Mouse (Mus musculus) thymus, adult 2 months (tissue): ENCODE data around the gene Lclat1. TPM values are rescaled to one million over a fixed set of nuclear protein-coding genes. Genes with fewer than 3 reads are reported as not detected.

Source experiments
- DNase-seq: peaks from one replicate; pipeline ENCODE4 v3.0.0; 2021
- H3K27ac ChIP-seq: fragments of 200-500 bp; 2 replicates; pipeline ENCODE4 v1.5.1; 2012; ENCODE audit warnings: low read length, control low read depth; ENCODE audit not compliant: control insufficient read depth, insufficient read depth
- H3K27me3 ChIP-seq: fragments of 200-500 bp; 2 replicates; pipeline ENCODE4 v1.6.1; 2012; ENCODE audit warnings: mild to moderate bottlenecking, low read length, moderate library complexity, mixed read lengths; ENCODE audit not compliant: control insufficient read depth, insufficient read depth
- H3K36me3 ChIP-seq: fragments of 200-500 bp; 2 replicates; pipeline ENCODE4 v1.6.1; 2012; ENCODE audit warnings: mild to moderate bottlenecking, low read length, moderate library complexity; ENCODE audit not compliant: control insufficient read depth, insufficient read depth
- H3K4me1 ChIP-seq: fragments of 200-500 bp; replicated peaks from 2 replicates; pipeline ENCODE4 v1.6.1; 2012; ENCODE audit warnings: low read length; ENCODE audit not compliant: control insufficient read depth, insufficient read depth
- H3K4me3 ChIP-seq: fragments of 200-500 bp; 2 replicates; pipeline ENCODE4 v1.5.1; 2012; ENCODE audit warnings: mild to moderate bottlenecking, low read length, control low read depth, moderate library complexity; ENCODE audit not compliant: control insufficient read depth, insufficient read depth
- CTCF ChIP-seq: fragments of 200-500 bp; IDR thresholded peaks from 2 replicates; pipeline ENCODE4 v1.5.1; 2012; ENCODE audit warnings: mild to moderate bottlenecking, control low read depth, low read length, moderate library complexity, borderline replicate concordance; ENCODE audit not compliant: control insufficient read depth, poor library complexity, insufficient read depth; ENCODE audit errors: extremely low read depth
- POLR2A ChIP-seq: fragments of 200-500 bp; IDR thresholded peaks from 2 replicates; pipeline ENCODE4 v1.6.1; 2012; ENCODE audit warnings: mild to moderate bottlenecking, low read length, control low read depth, moderate library complexity; ENCODE audit not compliant: control insufficient read depth, poor library complexity, insufficient read depth; ENCODE audit errors: extremely low read depth
- WGBS: fragments of 180-500 bp; shearing (Covaris S2); methylation state at CpG from one replicate; pipeline ENCODE4 v1.1.7; 2018; 5-methylcytosine and 5-hydroxymethylcytosine counted together
- polyA plus RNA-seq: library from polyadenylated mRNA; depleted of rRNA; stranded (reverse); fragments of >200 nt; gene quantifications from 2 replicates; pipeline ENCODE4 v1.2.3, GENCODE M21; 2012

The Lclat1 gene
- polyA plus RNA-seq, 1 experiment, result 5.4 TPM

DNA sequence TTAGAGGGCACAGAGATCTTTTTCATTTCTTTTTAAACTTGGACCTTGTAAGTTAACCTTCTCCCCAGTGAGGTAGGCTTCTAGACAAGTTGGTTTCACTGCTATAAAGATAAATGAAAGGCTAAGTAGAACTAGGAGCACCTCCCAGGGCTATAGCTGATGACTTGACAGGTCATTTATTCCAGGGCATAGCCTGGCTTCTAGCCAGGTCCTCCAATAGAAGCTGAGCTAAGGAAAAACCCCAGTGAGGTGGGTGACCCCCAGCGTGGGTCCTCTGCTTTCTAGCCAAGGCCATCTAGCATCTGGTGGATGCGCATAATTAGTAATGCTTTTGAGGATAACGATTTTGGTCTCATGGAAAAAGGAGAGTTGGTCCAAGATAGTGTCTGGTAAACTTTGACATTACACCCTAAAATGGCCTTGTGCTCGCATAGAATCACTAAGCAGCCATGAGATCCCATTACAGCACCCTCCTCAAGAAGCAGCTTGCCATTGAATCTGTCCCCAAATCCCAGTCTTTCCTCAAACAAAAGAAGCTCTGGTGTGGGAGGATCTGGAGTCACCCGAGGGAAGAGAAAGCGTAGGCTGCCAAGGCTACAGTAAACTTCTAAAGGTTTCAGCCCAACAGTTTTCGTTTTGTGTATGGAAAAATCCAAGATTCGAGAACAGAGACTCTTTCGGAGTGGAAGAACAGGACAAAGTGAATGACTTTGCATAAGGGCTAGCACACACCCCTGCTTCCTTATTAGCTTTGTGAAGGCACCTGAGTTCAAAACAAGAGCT is 41.2 kb upstream of the Lclat1 start:
- H3K4me1 ChIP-seq, result peaks cover 43% of the 10 kb centered on the region
- no peak overlapping the region for H3K27ac ChIP-seq
- WGBS, result 94% methylated on average over 9 of the region's 9 CpGs
- no peak for TF ChIP-seq POLR2A
- no peak for TF ChIP-seq CTCF
- DNase-seq, result no peak
- H3K36me3 ChIP-seq, result no peaks in the 10 kb centered on the region
- no peaks in the 10 kb centered on the region for H3K27me3 ChIP-seq
- no peak overlapping the region for H3K4me3 ChIP-seq

DNA sequence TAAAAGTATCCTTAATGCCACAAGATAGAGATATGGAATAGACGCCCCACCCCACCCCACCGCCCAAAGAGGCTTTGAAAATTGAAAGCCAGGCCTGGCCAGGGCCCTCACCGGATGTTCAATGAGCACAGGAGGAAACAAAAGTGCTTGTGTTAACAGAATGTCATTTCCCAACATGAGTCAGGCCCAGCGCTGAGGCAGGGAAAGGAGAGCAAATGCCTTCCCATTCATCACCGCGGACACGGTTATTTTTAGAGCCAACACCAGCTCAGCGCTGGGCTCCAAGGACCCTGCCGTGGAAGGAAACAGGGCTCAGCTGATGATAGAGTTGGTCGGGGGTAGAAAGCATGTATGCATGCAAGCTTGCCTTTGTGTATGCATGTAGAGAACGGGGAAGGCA is 40.4 kb upstream of the Lclat1 start:
- no peaks in the 10 kb centered on the region for H3K27me3 ChIP-seq
- WGBS, result 32% methylated on average over 11 of the region's 11 CpGs
- H3K27ac ChIP-seq, result no peak overlapping the region
- TF ChIP-seq CTCF (no peak), POLR2A (no peak)
- H3K4me1 ChIP-seq, result peaks cover 43% of the 10 kb centered on the region
- DNase-seq, result no peak
- no peaks in the 10 kb centered on the region for H3K36me3 ChIP-seq
- no peak overlapping the region for H3K4me3 ChIP-seq

- H3K4me3 ChIP-seq, result no peak overlapping the region
- H3K27ac ChIP-seq, result no peak overlapping the region
- TF ChIP-seq CTCF (no peak), POLR2A (no peak)
- H3K36me3 ChIP-seq, result no peaks in the 10 kb centered on the region
- no peak for DNase-seq
- H3K27me3 ChIP-seq, result no peaks in the 10 kb centered on the region
- 54% methylated on average over 10 of the region's 10 CpGs for WGBS
- H3K4me1 ChIP-seq, result peaks cover 43% of the 10 kb centered on the region
Measured at GRCm38 (mm10) chr17:73068321-73068992, 39.3 kb upstream of the Lclat1 start.

- 87% methylated on average over 2 of the region's 2 CpGs for WGBS
- Histone ChIP-seq H3K27ac (no peak overlapping the region), H3K4me3 (no peak overlapping the region), H3K4me1 (peaks cover 33% of the 10 kb centered on the region), H3K27me3 (no peaks in the 10 kb centered on the region), H3K36me3 (no peaks in the 10 kb centered on the region)
- no peak for TF ChIP-seq CTCF
- no peak for TF ChIP-seq POLR2A
- no peak for DNase-seq
Measured at GRCm38 (mm10) chr17:73070466-73070865, 37.3 kb upstream of the Lclat1 start.

DNA sequence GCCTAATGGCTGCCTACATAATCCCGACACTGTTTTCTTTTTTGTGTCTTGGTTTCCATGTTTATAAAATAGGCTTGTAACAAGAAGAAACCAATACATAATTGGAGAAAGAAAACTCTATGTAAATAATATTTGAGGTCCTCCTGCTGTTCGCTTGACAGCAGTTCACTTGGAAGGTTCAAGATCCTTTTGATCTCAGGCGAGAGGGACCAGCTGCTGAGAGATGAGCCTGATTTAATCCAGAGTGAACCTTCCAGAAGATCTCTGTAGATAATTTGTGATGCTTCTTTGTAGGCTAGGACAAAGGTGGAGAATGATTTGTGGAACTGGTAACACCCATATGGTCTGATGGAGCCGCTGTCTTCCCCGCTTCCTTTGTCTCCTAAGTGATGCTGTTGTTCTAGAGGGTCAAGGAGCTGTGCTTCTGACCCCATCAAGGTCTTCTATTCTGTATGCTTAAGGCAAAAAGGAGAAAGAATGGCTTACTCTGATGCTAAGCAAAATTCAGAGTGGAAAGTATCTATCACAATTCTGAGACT is 36.0 kb upstream of the Lclat1 start:
- no peak for TF ChIP-seq POLR2A
- TF ChIP-seq CTCF, result no peak
- WGBS, result 89% methylated on average over 5 of the region's 5 CpGs
- H3K27ac ChIP-seq, result no peak overlapping the region

GRCm38 (mm10) chr17:73072286-73072685 is 35.5 kb upstream of the Lclat1 start:
- H3K4me3 ChIP-seq, result no peak overlapping the region
- peaks cover 28% of the 10 kb centered on the region for H3K4me1 ChIP-seq
- DNase-seq, result no peak
- 92% methylated on average over 8 of the region's 8 CpGs for WGBS
- no peaks in the 10 kb centered on the region for H3K36me3 ChIP-seq
- H3K27me3 ChIP-seq, result no peaks in the 10 kb centered on the region
- TF ChIP-seq CTCF (no peak), POLR2A (no peak)
- no peak overlapping the region for H3K27ac ChIP-seq

More for the DNA sequence above, 36.0 kb upstream of the Lclat1 start:
- Histone ChIP-seq H3K4me1 (peaks cover 31% of the 10 kb centered on the region), H3K4me3 (no peak overlapping the region), H3K27me3 (no peaks in the 10 kb centered on the region), H3K36me3 (no peaks in the 10 kb centered on the region)
- DNase-seq, result no peak

DNA sequence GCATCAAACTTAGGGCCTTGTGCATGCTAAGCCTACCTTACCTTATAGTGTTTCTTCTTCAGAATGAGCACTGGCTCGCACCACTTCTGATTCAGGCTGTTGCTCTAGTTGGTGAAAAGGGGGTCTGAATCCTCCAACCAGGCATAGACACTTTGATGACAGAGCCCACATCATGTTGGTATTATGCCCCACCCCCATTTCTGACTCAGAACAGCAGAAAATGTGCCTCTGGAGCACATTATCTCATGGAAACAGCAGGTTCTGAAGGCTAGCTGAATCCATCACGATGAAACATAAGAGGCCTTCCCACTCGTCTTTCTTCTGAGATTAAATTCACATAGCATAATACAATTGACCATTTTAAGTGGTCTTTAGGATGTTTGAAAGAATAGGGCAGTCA is 33.2 kb upstream of the Lclat1 start:
- no peak overlapping the region for H3K27ac ChIP-seq
- H3K36me3 ChIP-seq, result no peaks in the 10 kb centered on the region
- H3K27me3 ChIP-seq, result no peaks in the 10 kb centered on the region
- WGBS, result over 99% methylated on average over 3 of the region's 3 CpGs
- peaks cover 13% of the 10 kb centered on the region for H3K4me1 ChIP-seq
- H3K4me3 ChIP-seq, result no peak overlapping the region
- DNase-seq, result no peak
- no peak for TF ChIP-seq POLR2A
- no peak for TF ChIP-seq CTCF
